In the genomic region with DNA sequence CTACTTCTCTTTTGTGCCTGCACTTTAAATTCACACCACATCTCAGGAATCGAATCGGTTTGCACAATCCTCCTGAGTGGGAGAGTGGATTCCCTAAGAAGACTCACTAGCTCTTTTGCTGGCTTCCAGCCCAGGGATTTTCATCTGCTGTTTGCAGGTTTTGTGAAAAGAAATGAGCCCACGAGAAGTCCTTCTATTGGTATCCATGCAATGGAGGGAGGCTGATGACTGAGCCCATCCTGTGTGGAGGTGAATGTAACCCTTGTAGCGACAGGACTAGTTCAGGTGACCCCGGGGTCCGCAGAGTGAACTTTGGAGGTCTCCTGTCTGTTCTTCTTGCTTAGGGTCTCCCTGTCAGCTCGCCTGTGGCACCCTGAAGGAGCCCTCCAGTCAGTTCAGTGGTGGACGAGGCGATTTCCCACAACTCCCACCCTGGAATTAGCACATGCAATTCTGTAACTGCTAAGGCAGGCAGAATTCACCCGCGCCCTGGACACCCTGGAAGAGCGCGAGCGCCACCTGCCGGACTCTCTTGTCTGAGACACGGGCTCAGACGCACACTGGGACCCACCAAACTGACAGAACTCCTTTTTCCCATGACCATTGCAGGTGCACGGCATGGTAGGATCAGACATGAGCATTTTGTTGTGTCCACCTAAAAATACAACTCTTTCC, we compare ENCODE assay signal across 8 mouse cellular contexts.
DNase-seq lines count a peak whose midpoint lies in the region; TF ChIP-seq lines count a peak whose summit lies in the region.

No protein-coding gene starts in this region.

- WGBS in large intestine, adult 2 months = 28% methylated on average over 18 of the region's 18 CpGs
- WGBS in lung, adult 2 months = 25% methylated on average over 18 of the region's 18 CpGs

- H3ac ChIP-seq in C2C12 (ENCODE audit: control insufficient read depth, insufficient read length, low read depth) = no peak overlapping the region

- H3K79me2 ChIP-seq in C2C12 (ENCODE audit: control insufficient read depth, insufficient read depth) = no peaks in the 10 kb centered on the region

- peaks cover 3% of the 10 kb centered on the region for H3K27me3 ChIP-seq in C2C12 (ENCODE audit: control insufficient read depth, insufficient read depth, insufficient read length)

- H3K4me1 ChIP-seq in embryonic fibroblast, embryonic 13.5 days (ENCODE audit: control insufficient read depth, insufficient read depth, low read length) = no peaks in the 10 kb centered on the region
- H3K4me1 ChIP-seq in lung, adult 2 months (ENCODE audit: control insufficient read depth, insufficient read depth, low read length) = no peaks in the 10 kb centered on the region

- no peaks in the 10 kb centered on the region for H3K79me3 ChIP-seq in C2C12 (ENCODE audit: low read depth)

- no peak overlapping the region for H3K27ac ChIP-seq in embryonic fibroblast, embryonic 13.5 days (ENCODE audit: insufficient read depth, low read length)

- H3K4me3 ChIP-seq in C2C12 (ENCODE audit: insufficient read depth, poor library complexity, severe bottlenecking) = no peak overlapping the region
- no peak overlapping the region for H3K4me3 ChIP-seq in embryonic fibroblast, embryonic 13.5 days (ENCODE audit: insufficient read depth, low read length)
- H3K4me3 ChIP-seq in lung, adult 2 months (replicated peaks; ENCODE audit: extremely low read depth, low read depth, low read length) = no peak overlapping the region

- no peaks in the 10 kb centered on the region for H3K36me3 ChIP-seq in C2C12 (ENCODE audit: control insufficient read depth, insufficient read depth)

- DNase-seq in adrenal gland, postnatal 14 days = peak; percentile 75
- peak; percentile 23 for DNase-seq in heart, postnatal 25 days (ENCODE audit: low spot score)
- peak; percentile 16 for DNase-seq in large intestine, adult 2 months (ENCODE audit: low read depth, low spot score)
- peak; percentile 61 for DNase-seq in lung, adult 2 months
- peak; percentile 15 for DNase-seq in retina, adult 2 months (ENCODE audit: low read depth, low spot score)
- peak; percentile 30 to 52 for DNase-seq in urinary bladder, postnatal 36 days (ENCODE audit: low spot score in 2 of 2)

- TF ChIP-seq POLR2A in embryonic fibroblast, embryonic 13.5 days (IDR thresholded peaks at IDR 0.05; ENCODE audit: low read depth, low read length) = no peak
- no peak for TF ChIP-seq POLR2A in lung, adult 2 months (IDR thresholded peaks at IDR 0.05; ENCODE audit: borderline replicate concordance, extremely low read depth, low read depth, low read length)

- intact Hi-C loops in heart, postnatal 25 days (cut with DNase I) = loop anchor here (1.0 to 10.0 kb wide), 2 partner anchors 161 to 1205 kb away; no protein-coding TSS in a partner anchor

- peak; percentile 34 for TF ChIP-seq CTCF in C2C12 (IDR thresholded peaks at IDR 0.05; ENCODE audit: control insufficient read depth, insufficient read depth, insufficient read length)
- peak; percentile 75 for TF ChIP-seq CTCF in embryonic fibroblast, embryonic 13.5 days (IDR thresholded peaks at IDR 0.05; ENCODE audit: borderline replicate concordance, insufficient read depth, low read length)
- peak; percentile 77 for TF ChIP-seq CTCF in lung, adult 2 months (IDR thresholded peaks at IDR 0.05; ENCODE audit: insufficient read depth, low read length)

TF ChIP-seq in C2C12, 6 proteins besides CTCF, POLR2A, EP300 and RAD21:
- TF ChIP-seq MYOD1 (IDR thresholded peaks at IDR 0.05; ENCODE audit: control insufficient read depth, insufficient read length, low read depth) (no peak), MAX (IDR thresholded peaks at IDR 0.05) (no peak), CEBPB (IDR thresholded peaks at IDR 0.05; ENCODE audit: low read depth) (no peak), MYOG (IDR thresholded peaks at IDR 0.05; ENCODE audit: control insufficient read depth, extremely low read depth, insufficient read length) (no peak), USF1 (IDR thresholded peaks at IDR 0.05; ENCODE audit: low read depth) (no peak), FOSL1 (IDR thresholded peaks at IDR 0.05; ENCODE audit: insufficient read depth, low read length, poor library complexity, severe bottlenecking) (no peak)

Comparison
In these comparisons a context has a peak if more than half of its experiments do, and no peak if none do; other contexts are left out.
1. DNase-seq: peak in every context shown above with its lines; median percentile 75 in adrenal gland, postnatal 14 days; 61 in lung, adult 2 months; 41 in urinary bladder, postnatal 36 days; 23 in heart, postnatal 25 days; 16 in large intestine, adult 2 months; 15 in retina, adult 2 months.